Mouse (Mus musculus) intestine, postnatal 0 days (tissue): ENCODE data around the gene Rhox4f. TPM values are rescaled to one million over a fixed set of nuclear protein-coding genes. Genes with fewer than 3 reads are reported as not detected.

ENCODE experiments used
- polyA plus RNA-seq: library from polyadenylated mRNA; unstranded; fragments of >200 nt; fragmentation: Nextera tagmentation; extraction: Ambion mirVana; gene quantifications from 2 replicates; pipeline ENCODE4 v1.2.1, GENCODE M21; 2015

Gene Rhox4f
- polyA plus RNA-seq, 1 experiment from 2014 or later, result not detected

Other genes with a start within 250 kb of the Rhox4f start
- gene Rhox3a2, start 227.7 kb downstream of the Rhox4f start, polyA plus RNA-seq, result not detected in 2 replicates
- gene Rhox4a2, start 216.9 kb downstream of the Rhox4f start, polyA plus RNA-seq, result not detected in 2 replicates
- gene Rhox2b, start 195.6 kb downstream of the Rhox4f start, polyA plus RNA-seq, result not detected in 2 replicates
- gene Rhox4b, start 175.2 kb downstream of the Rhox4f start, polyA plus RNA-seq, result not detected in 2 replicates
- not detected in 2 replicates for gene Rhox2c, start 154.0 kb downstream of the Rhox4f start, polyA plus RNA-seq
- gene Rhox3c, start 149.1 kb downstream of the Rhox4f start, polyA plus RNA-seq, result not detected in 2 replicates
- not detected in 2 replicates for gene Rhox4c, start 127.4 kb downstream of the Rhox4f start, polyA plus RNA-seq
- gene Rhox2d, start 114.3 kb downstream of the Rhox4f start, polyA plus RNA-seq, result not detected in 2 replicates
- not detected in 2 replicates for gene Rhox4d, start 93.3 kb downstream of the Rhox4f start, polyA plus RNA-seq
- not detected in 2 replicates for gene Rhox2e, start 77.3 kb downstream of the Rhox4f start, polyA plus RNA-seq
- gene Rhox3e, start 65.7 kb downstream of the Rhox4f start, polyA plus RNA-seq, result not detected in 2 replicates
- gene Rhox4e, start 50.3 kb downstream of the Rhox4f start, polyA plus RNA-seq, result not detected in 2 replicates
- gene Rhox2f, start 36.3 kb downstream of the Rhox4f start, polyA plus RNA-seq, result not detected in 2 replicates
- gene Rhox3f, start 26.7 kb downstream of the Rhox4f start, polyA plus RNA-seq, result not detected in 2 replicates
- not detected in 2 replicates for gene Rhox3g, start 20.9 kb upstream of the Rhox4f start, polyA plus RNA-seq
- not detected in 2 replicates for gene Rhox2g, start 35.8 kb upstream of the Rhox4f start, polyA plus RNA-seq
- gene Rhox4g, start 43.6 kb upstream of the Rhox4f start, polyA plus RNA-seq, result not detected in 2 replicates
- not detected in 2 replicates for gene Rhox3h, start 61.1 kb upstream of the Rhox4f start, polyA plus RNA-seq
- not detected in 2 replicates for gene Rhox2h, start 65.6 kb upstream of the Rhox4f start, polyA plus RNA-seq
- 0.51 and 0.85 TPM in 2 replicates for gene Rhox5, start 197.1 kb upstream of the Rhox4f start, polyA plus RNA-seq
- gene Rhox6, start 219.2 kb upstream of the Rhox4f start, polyA plus RNA-seq, result not detected in 2 replicates
- gene Rhox7a, start 224.0 kb upstream of the Rhox4f start, polyA plus RNA-seq, result not detected in 2 replicates